Mouse (Mus musculus): ENCODE data around the gene Wt1.

DNA sequence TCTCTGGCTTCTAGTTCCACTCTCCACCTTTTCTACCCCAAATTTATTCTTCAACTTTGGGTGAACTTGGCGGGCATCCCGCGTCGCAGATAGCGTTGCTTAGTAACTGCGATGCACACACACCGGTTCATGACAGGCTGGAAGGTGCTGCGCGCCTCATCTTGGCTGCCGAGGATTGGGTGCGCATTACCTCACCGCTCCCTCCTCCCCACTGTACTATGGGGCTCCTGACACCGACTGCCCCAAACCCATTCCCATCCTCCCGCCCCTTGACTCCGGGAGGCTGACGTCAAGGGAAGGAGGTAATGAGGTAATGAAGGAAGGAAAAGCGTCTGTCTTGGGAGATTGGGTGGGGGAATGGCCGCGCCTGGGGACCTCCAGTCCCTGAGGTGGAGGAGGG is 8.0 kb downstream of the Wt1 start:
- TF ChIP-seq CTCF (IDR thresholded peaks at IDR 0.05; ENCODE audit: low read depth, low read length), result no peak
- no peak for TF ChIP-seq POLR2A (IDR thresholded peaks at IDR 0.05; ENCODE audit: insufficient read depth, low read length)
- TF ChIP-seq EP300 (IDR thresholded peaks at IDR 0.05; ENCODE audit: insufficient read depth, low read depth, low read length), result no peak
